Mouse (Mus musculus): Measurements from ENCODE around the gene Zdhhc20.

Gene Zdhhc20

GRCm38 (mm10) chr14:57820839-57821238 is 69.2 kb downstream of the Zdhhc20 start:
- no peak for DNase-seq

DNA sequence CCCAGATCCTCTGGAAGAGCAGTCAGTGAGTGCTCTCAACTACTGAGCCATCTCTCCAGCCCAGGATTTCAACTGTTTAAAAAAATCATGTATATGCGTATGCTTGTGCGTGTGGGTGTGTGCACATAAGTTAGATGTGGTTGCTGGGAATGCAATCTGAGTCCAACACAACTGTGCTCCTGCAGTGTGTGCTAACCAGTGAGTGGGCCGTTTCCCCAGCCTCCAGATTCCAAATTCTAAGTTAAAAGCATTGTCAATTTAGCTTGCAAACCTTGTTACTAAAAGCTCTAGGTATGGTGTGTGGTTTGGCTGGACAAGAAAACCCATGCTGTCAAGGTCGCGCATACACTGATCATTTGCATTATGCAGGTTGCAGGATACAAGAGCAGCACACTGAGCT is 78.2 kb downstream of the Zdhhc20 start:
- DNase-seq = no peak

GRCm38 (mm10) chr14:57810886-57811285 is 79.2 kb downstream of the Zdhhc20 start:
- no peak for DNase-seq

GRCm38 (mm10) chr14:57808558-57808957 is 81.5 kb downstream of the Zdhhc20 start:
- peak; percentile 44 for DNase-seq

- DNase-seq = no peak
Observed at GRCm38 (mm10) chr14:57803731-57804130, 86.3 kb downstream of the Zdhhc20 start.

GRCm38 (mm10) chr14:57797991-57798931 is 91.8 kb downstream of the Zdhhc20 start, which contains the start of gene Sap18:
TSS of gene Sap18 (plus strand) at chr14:57798180.
- DNase-seq = peak; percentile 100

- DNase-seq = no peak
Observed at GRCm38 (mm10) chr14:57797551-57797950, 92.5 kb downstream of the Zdhhc20 start.

GRCm38 (mm10) chr14:57791171-57791570 is 98.9 kb downstream of the Zdhhc20 start:
- DNase-seq = no peak

GRCm38 (mm10) chr14:57789759-57790158 is 100.3 kb downstream of the Zdhhc20 start:
- DNase-seq = no peak

- no peak for DNase-seq
Observed at GRCm38 (mm10) chr14:57789311-57789710, 100.8 kb downstream of the Zdhhc20 start.

GRCm38 (mm10) chr14:57787406-57787805 is 102.7 kb downstream of the Zdhhc20 start:
- no peak for DNase-seq

Measured in embryo, embryonic 11 days (tissue).